Mouse (Mus musculus): ENCODE data around the gene Hypk. TPM values are rescaled to one million over a fixed set of nuclear protein-coding genes. Genes with fewer than 3 reads are reported as not detected.
"Not testable (repeated sequence)": the region's sequence is repeated elsewhere in the genome, so short reads cannot be mapped to it uniquely, and the experiment has no call there.

The Hypk gene
- total RNA-seq, 1 experiment from 2014 or later = 48.5 TPM

GRCm38 (mm10) chr2:121448136-121448535 lies 5.0 kb upstream of the Hypk start:
- DNase-seq = peak; percentile 60

DNA sequence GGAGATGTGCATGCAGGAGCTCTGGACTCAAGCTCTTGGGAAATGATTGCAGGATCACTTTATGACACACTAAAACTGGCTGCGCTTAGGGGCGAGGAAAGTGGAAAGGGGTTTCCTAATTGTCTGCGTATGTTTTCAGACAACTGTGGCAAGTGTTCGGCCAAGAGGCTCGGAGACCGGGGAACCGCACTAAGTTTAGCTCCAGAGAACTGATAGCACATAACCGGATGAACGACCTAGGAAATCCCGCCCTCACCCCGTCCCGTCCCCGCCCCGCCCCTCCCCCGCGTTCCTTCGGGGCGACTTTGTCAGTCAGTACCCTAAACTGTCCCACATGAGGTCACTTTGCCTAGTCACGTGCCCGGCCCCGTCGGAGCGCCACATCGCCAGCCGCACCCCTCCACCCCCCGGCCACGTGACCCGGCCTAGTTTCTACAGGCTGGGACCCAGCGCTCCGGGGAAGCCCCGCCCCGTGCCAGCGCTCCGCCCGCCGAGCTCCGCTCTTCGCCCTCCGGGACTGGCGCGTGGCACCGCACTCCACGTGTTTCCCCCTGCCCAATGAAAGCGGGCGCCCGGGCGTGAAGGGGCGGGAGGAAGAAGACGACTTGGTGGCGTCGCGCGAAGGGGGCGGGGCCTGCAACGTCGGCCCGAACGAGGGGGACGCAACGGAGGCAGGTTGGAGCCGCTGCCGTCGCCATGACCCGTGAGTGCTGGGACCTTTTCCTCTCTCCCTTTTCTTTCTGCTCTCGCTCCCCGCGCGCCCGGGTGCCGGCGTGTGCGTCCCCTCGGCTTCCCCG lies 4.2 kb upstream of the Hypk start, which contains the start of gene Serf2:
Gene Serf2, plus strand, starts transcription at position 457 of the 797 bp plus-strand sequence.
- DNase-seq = peak; percentile 100

DNA sequence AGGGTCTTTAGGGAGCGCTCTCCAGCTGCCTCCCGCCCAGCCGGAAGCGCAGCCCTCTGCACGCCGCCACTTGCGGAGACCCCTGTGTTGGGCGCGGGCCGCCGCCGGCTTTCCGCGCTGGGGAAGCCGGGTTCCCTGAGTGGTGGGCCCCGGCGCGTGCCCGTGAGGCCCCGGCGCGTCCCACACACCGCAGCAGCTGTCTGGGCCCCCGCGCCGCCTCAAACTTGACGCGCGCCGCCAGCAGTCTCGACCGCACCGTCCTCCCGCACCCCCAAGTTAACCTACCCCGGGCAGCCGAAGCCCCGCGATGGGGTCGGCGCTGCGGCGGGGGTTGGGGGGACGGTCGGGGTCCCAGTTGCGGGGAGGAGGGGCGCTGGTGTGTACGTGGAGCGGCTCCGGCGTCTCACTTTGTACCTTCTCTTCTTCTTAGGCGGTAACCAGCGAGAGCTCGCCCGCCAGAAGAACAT lies 3.5 kb upstream of the Hypk start:
- peak; percentile 54 for DNase-seq

GRCm38 (mm10) chr2:121450093-121450492 lies 3.0 kb upstream of the Hypk start:
- DNase-seq = peak; percentile 28

GRCm38 (mm10) chr2:121452361-121452760 lies 729 bp upstream of the Hypk start:
- DNase-seq = no peak

DNA sequence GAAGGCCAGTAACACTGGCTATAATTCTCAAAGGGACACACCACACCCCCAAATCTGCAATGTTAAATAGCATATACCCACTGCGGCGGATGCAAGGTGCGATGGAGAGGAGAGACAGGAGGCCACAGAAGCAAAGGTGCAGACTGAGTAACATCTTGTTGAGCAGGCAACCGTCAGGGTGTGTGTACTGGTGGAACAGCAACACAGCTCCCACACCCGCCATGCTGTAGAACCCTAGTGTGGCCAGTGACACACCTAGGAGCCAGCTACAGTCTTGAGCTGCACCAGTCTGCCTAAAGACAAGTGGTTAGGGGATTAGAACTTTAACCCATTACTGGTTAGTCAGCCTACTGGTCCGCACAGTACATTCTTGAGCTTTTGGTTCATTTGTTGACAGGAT lies 827 bp downstream of the Hypk start:
- DNase-seq = no peak

- no peak for DNase-seq
Observed at GRCm38 (mm10) chr2:121455534-121455933, 2.4 kb downstream of the Hypk start.

GRCm38 (mm10) chr2:121456692-121457642 lies 3.9 kb downstream of the Hypk start, which contains the start of gene Serinc4:
Gene Serinc4 (minus strand): TSS chr2:121456781.
- DNase-seq = peak; percentile 94

- DNase-seq = no peak
Observed at GRCm38 (mm10) chr2:121460071-121460470, 7.0 kb downstream of the Hypk start.

- DNase-seq = not testable (repeated sequence)
Observed at GRCm38 (mm10) chr2:121468982-121469381, 15.9 kb downstream of the Hypk start.

DNA sequence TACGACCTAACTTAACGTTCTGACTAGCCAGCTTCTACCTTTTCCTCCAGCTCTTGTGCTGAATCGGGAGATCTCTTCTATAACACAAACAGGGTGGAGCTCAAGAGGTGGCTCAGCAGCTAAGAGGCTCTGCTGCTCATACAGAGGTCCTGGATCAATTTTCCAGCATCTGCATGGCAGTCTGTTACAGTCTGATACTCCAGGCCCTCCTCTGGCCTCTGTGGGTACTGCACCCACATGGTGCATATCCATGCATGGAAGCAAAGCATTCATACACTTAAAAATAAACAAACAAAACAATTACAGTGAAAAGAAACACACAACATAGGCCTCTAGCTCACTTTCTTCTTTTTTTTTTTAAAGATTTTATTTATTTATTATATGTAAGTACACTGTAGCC lies 19.7 kb downstream of the Hypk start:
- not testable (repeated sequence) for DNase-seq

DNA sequence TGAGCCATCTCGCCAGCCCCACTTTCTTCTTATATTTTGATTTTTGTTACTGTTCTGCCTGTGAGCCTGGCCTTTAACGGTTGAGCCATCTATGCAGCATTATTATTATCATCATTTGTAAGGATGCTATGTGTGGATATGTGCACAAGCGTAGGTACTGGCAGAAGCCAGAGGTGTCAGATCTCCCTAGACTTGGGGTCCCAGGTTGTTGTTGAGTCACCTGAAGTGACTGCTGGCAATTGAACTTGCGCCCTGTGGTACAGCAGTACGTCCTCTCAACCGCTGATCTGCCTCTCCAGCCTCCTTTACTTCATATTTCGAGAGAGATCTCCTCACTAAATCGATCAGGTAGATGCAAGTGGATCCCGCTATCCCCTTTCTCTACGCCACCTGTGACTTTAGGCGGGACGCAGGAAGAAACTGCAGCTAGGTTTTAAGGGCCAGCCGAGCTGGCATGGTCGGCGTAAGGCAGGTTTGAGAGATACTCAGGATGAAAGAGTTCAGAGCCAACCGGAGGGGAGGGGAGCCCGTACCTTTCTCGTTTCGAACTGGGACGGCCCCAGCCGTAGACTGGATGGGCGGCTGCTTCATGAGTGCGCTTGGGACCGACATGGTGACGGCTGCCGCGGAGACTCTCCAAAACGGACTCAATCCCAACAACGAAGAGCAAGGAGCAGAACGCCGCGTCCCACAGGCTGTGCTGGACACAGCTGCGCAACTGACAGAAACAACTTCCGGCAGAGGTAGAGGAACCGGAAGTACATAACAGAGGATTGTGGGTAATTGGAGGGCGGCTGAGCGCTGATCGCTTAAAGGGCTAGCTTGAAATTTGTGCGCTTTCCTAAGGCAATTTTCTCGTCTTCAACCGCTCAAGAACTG lies 20.4 kb downstream of the Hypk start, which contains the start of gene Mfap1b:
Gene Mfap1b, minus strand, starts transcription at position 767 of the 879 bp plus-strand sequence.
- peak; percentile 88 for DNase-seq

- DNase-seq = peak; percentile 21
Observed at GRCm38 (mm10) chr2:121474180-121474535, 21.1 kb downstream of the Hypk start.

GRCm38 (mm10) chr2:121475306-121475705 lies 22.2 kb downstream of the Hypk start:
- not testable (repeated sequence) for DNase-seq

DNA sequence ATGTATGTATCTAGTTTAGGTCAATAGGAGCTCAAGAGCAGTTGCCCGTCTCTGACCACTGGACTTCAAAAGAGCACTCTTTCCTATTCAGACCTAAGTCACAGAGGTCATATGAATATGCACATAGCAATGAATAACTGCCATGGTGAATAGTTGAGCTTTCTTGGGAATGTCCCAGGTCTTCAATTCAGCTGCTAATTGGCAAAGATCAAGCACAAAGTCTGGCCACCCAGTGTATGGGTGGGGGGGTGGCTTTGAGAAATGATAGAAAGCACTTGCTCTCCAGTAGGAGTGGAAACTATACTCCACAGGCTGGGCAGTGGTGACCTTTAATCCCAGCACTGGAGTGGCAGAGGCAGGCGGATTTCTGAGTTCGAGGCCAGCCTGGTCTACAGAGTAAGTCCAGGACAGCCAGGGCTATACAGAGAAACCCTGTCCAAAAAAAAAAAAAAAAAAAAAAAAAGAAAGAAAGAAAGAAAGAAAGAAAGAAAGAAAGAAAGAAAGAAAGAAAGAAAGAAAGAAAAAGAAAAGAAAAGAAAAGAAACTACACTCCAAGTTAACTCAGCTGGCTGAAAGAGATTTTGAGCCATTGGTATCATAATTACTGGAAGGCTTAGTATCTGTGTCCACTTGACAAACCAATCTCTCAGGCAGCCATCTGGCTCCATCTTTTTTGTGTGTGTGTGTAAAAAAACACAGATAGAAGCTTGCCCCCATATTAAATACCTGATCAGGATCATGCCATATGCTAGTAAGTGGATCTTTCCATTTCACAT lies 24.6 kb downstream of the Hypk start:
- no peak for DNase-seq

DNA sequence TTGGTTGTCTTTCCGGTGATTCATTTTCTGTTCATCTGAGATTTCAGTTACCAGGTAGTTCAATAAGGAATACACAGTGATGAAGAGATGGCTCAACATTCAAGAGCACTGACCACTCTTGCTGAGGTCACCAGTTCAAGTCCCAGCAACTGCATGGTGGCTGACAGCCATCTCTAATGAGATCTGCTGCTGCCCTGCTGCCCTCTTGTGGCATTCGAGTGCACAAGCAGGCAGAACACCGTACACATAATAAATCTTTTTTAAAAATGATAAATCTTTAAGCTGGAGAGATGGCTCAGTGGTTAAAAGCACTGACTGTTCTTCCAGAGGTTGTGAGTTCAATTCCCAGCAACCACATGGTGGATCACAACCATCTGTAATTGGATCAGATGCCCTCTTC lies 27.4 kb downstream of the Hypk start:
- peak; percentile 66 for DNase-seq

GRCm38 (mm10) chr2:121480916-121481315 lies 27.8 kb downstream of the Hypk start:
- not testable (repeated sequence) for DNase-seq

- no peak for DNase-seq
Observed at GRCm38 (mm10) chr2:121483576-121483975, 30.5 kb downstream of the Hypk start.

- not testable (repeated sequence) for DNase-seq
Observed at GRCm38 (mm10) chr2:121484403-121484802, 31.3 kb downstream of the Hypk start.

GRCm38 (mm10) chr2:121501550-121501949 lies 48.5 kb downstream of the Hypk start:
- not testable (repeated sequence) for DNase-seq
